Mouse (Mus musculus) MEL (cell line): ENCODE measurements around the gene Tatdn2.

Source experiments
- CHD1 ChIP-seq: IDR thresholded peaks from 2 replicates; pipeline ENCODE4 v1.6.1; 2012; ENCODE audit warnings: low read depth, mild to moderate bottlenecking, inconsistent platforms, low read length, improper control_type of control experiment
- CTCF ChIP-seq, 3 experiments: IDR thresholded peaks in 2 of 3; conservative IDR thresholded peaks in 1 of 3; 2 replicates each; pipeline ENCODE4 v1.5.1; 2011 to 2012; ENCODE audit warnings: low read length in 3 of 3, low read depth in 2 of 3, mild to moderate bottlenecking in 2 of 3, improper control_type of control experiment in 1 of 3, inconsistent platforms in 1 of 3, mixed read lengths in 1 of 3, moderate library complexity in 1 of 3; ENCODE audit not compliant: control insufficient read depth in 1 of 3, insufficient read depth in 1 of 3, poor library complexity in 1 of 3, severe bottlenecking in 1 of 3
- ETS1 ChIP-seq: IDR thresholded peaks from 2 replicates; pipeline ENCODE4 v1.6.1; 2012; ENCODE audit warnings: low read depth, mild to moderate bottlenecking, inconsistent platforms, low read length, improper control_type of control experiment, moderate library complexity
- MAFK ChIP-seq: IDR thresholded peaks from 2 replicates; pipeline ENCODE4 v1.6.1; 2011; ENCODE audit warnings: low read depth, mild to moderate bottlenecking, low read length, improper control_type of control experiment, borderline replicate concordance
- MXI1 ChIP-seq: IDR thresholded peaks from 2 replicates; pipeline ENCODE4 v1.6.1; 2011; ENCODE audit warnings: mild to moderate bottlenecking, low read depth, low read length, improper control_type of control experiment
- NRF1 ChIP-seq: IDR thresholded peaks from 2 replicates; pipeline ENCODE4 v1.6.1; 2014; ENCODE audit warnings: low read depth, mild to moderate bottlenecking, inconsistent platforms, low read length, improper control_type of control experiment, moderate library complexity; ENCODE audit not compliant: poor library complexity, insufficient read depth, severe bottlenecking
- POLR2A ChIP-seq, 2 experiments: IDR thresholded peaks; 2 replicates each; pipeline ENCODE4 v1.6.1; 2011 to 2012; ENCODE audit warnings: low read length in 2 of 2, mild to moderate bottlenecking in 2 of 2, control low read depth in 1 of 2, improper control_type of control experiment in 1 of 2, low read depth in 1 of 2, moderate library complexity in 1 of 2; ENCODE audit not compliant: control insufficient read depth in 1 of 2, insufficient read depth in 1 of 2, poor library complexity in 1 of 2
- POLR2AphosphoS5 ChIP-seq: IDR thresholded peaks from 2 replicates; pipeline ENCODE4 v1.6.1; 2012; ENCODE audit warnings: low read depth, borderline replicate concordance, mild to moderate bottlenecking, inconsistent platforms, low read length, moderate library complexity, mixed read lengths
- TBP ChIP-seq: IDR thresholded peaks from 2 replicates; pipeline ENCODE4 v1.8.0; 2011; ENCODE audit warnings: low read depth, low read length, improper control_type of control experiment
- USF2 ChIP-seq, 2 experiments: IDR thresholded peaks; 2 replicates each; pipeline ENCODE4 v1.6.1; 2011 to 2012; ENCODE audit warnings: improper control_type of control experiment in 2 of 2, low read length in 2 of 2, borderline replicate concordance in 1 of 2, inconsistent platforms in 1 of 2, low read depth in 1 of 2, mild to moderate bottlenecking in 1 of 2; ENCODE audit not compliant: insufficient read depth in 1 of 2
- ZNF384 ChIP-seq: IDR thresholded peaks from 2 replicates; pipeline ENCODE4 v1.6.1; 2012; ENCODE audit warnings: low read depth, mild to moderate bottlenecking, inconsistent platforms, low read length, improper control_type of control experiment

- no peak for TF ChIP-seq NRF1
- TF ChIP-seq TBP, result no peak
- no peak for TF ChIP-seq POLR2AphosphoS5
- TF ChIP-seq MAFK, result no peak
- TF ChIP-seq ZNF384, result no peak
- no peak for TF ChIP-seq ETS1
- TF ChIP-seq CTCF (IDR thresholded peaks at IDR 0.05 in 2 of 3, conservative IDR thresholded peaks at IDR 0.05 in 1 of 3; ENCODE audit: control insufficient read depth in 1 of 3, insufficient read depth in 1 of 3, low read depth in 2 of 3, low read length in 3 of 3, poor library complexity in 1 of 3, severe bottlenecking in 1 of 3), result no peak
- TF ChIP-seq USF2 (IDR thresholded peaks at IDR 0.05; ENCODE audit: borderline replicate concordance in 1 of 2, insufficient read depth in 1 of 2, low read depth in 1 of 2, low read length in 2 of 2), result no peak
- no peak for TF ChIP-seq CHD1
- TF ChIP-seq POLR2A (IDR thresholded peaks at IDR 0.05; ENCODE audit: control insufficient read depth in 1 of 2, insufficient read depth in 1 of 2, low read depth in 1 of 2, low read length in 2 of 2, poor library complexity in 1 of 2), result no peak
- TF ChIP-seq MXI1, result no peak
Measured at GRCm38 (mm10) chr6:113679993-113680566, 16.8 kb upstream of the Tatdn2 start.
